Mouse (Mus musculus) R1 (cell line): ENCODE data around the gene Aqp7.
"Not testable (repeated sequence)": the region's sequence is repeated elsewhere in the genome, so short reads cannot be mapped to it uniquely, and the experiment has no call there.

Experiments
- DNase-seq: peaks from one replicate; pipeline ENCODE4 v3.0.0-alpha.2; 2018; ENCODE audit warnings: low read depth, low spot score

Aqp7 gene

GRCm38 (mm10) chr4:41047524-41048271 is at the start of gene Aqp7:
Aqp7 (minus strand) TSS chr4:41048139.
- no peak for DNase-seq

- no peak for DNase-seq
Observed at GRCm38 (mm10) chr4:41097381-41097780, 49.4 kb upstream of the Aqp7 start.

- DNase-seq, result no peak
Observed at GRCm38 (mm10) chr4:41096794-41097193, 48.9 kb upstream of the Aqp7 start.

- DNase-seq, result no peak
Observed at GRCm38 (mm10) chr4:41096169-41096568, 48.2 kb upstream of the Aqp7 start.

- DNase-seq, result peak; percentile 39
Observed at GRCm38 (mm10) chr4:41094361-41094760, 46.4 kb upstream of the Aqp7 start.

- DNase-seq, result no peak
Observed at GRCm38 (mm10) chr4:41092958-41093357, 45.0 kb upstream of the Aqp7 start.

- DNase-seq, result peak; percentile 95
Observed at GRCm38 (mm10) chr4:41091391-41091790, 43.5 kb upstream of the Aqp7 start.

- DNase-seq, result no peak
Observed at GRCm38 (mm10) chr4:41089705-41090104, 41.8 kb upstream of the Aqp7 start.

- no peak for DNase-seq
Observed at GRCm38 (mm10) chr4:41089189-41089588, 41.2 kb upstream of the Aqp7 start.

- DNase-seq, result no peak
Observed at GRCm38 (mm10) chr4:41087459-41088298, 39.7 kb upstream of the Aqp7 start.

- peak; percentile 83 for DNase-seq
Observed at GRCm38 (mm10) chr4:41086947-41087346, 39.0 kb upstream of the Aqp7 start.

GRCm38 (mm10) chr4:41084819-41085218 is 36.9 kb upstream of the Aqp7 start:
- DNase-seq, result no peak

GRCm38 (mm10) chr4:41082803-41083202 is 34.9 kb upstream of the Aqp7 start:
- DNase-seq, result not testable (repeated sequence)

- no peak for DNase-seq
Observed at GRCm38 (mm10) chr4:41081733-41082132, 33.8 kb upstream of the Aqp7 start.

- DNase-seq, result no peak
Observed at GRCm38 (mm10) chr4:41078726-41079125, 30.8 kb upstream of the Aqp7 start.

GRCm38 (mm10) chr4:41074461-41074860 is 26.5 kb upstream of the Aqp7 start:
- no peak for DNase-seq

- DNase-seq, result no peak
Observed at GRCm38 (mm10) chr4:41073008-41073817, 25.3 kb upstream of the Aqp7 start.

GRCm38 (mm10) chr4:41071500-41072429 is 23.8 kb upstream of the Aqp7 start:
- DNase-seq, result no peak

- DNase-seq, result no peak
Observed at GRCm38 (mm10) chr4:41065196-41065595, 17.3 kb upstream of the Aqp7 start.

- DNase-seq, result peak; percentile 79
Observed at GRCm38 (mm10) chr4:41063894-41064673, 16.1 kb upstream of the Aqp7 start.
